Mouse (Mus musculus): ENCODE measurements around the gene Pdxp. TPM values are rescaled to one million over a fixed set of nuclear protein-coding genes. Genes with fewer than 3 reads are reported as not detected.
A peak's percentile ranks its signal among the peaks of the same experiment; 100 is the strongest.

Gene Pdxp
- polyA plus RNA-seq, 1 experiment: 33.1 TPM

DNA sequence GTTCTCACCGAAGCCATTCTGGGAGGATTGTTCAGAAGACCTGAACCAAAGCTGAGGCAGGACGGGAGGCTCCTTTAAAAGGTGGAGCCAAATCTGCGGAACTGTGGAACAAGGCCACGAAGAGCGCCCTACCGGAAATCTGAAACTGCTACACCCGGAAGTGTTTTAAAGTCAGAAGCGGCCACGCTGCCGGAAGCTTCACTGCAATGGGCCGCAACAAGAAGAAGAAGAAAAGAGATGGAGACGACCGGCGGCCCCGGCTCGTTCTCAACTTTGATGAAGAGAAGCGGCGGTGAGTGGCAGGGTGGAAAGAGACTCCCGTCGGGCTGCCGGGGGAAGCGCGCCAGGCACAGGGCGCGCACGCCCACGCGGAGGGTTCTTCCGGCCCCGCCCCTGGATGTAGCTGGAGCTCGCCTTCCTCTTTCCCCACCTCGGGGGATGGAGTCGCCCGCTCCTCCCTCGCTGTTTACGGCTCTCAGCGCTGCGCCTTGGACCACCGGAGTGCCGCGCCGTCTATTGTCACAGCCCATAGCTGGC, 21.1 kb downstream of the Pdxp start, which contains the start of gene Nol12:
Gene Nol12, plus strand, starts transcription at position 150 of the 537 bp plus-strand sequence.
- H3ac ChIP-seq (ENCODE audit: control insufficient read depth, insufficient read length): peak within 1 kb of the TSS; percentile 26
- H3K79me2 ChIP-seq (ENCODE audit: control insufficient read depth, insufficient read depth): peaks cover 14% of the 10 kb centered on the region
- H3K4me3 ChIP-seq: peak within 1 kb of the TSS; percentile 85
- H3K4me2 ChIP-seq (ENCODE audit: low read depth): peak within 1 kb of the TSS; percentile 100
- peak in 1 of 3 experiments; percentile 27 for TF ChIP-seq MYOD1 (IDR thresholded peaks at IDR 0.05; ENCODE audit: control insufficient read depth in 1 of 3, insufficient read length in 2 of 3, low read depth in 2 of 3)
- TF ChIP-seq MAX (IDR thresholded peaks at IDR 0.05; ENCODE audit: low read depth): peak; percentile 86
- TF ChIP-seq TCF12 (IDR thresholded peaks at IDR 0.05; ENCODE audit: insufficient read depth, poor library complexity, severe bottlenecking): no peak
- no peak for TF ChIP-seq REST (IDR thresholded peaks at IDR 0.05; ENCODE audit: insufficient read depth, insufficient read length)
- peak; percentile 60; the same call in 1 of the 2 replicates for TF ChIP-seq CEBPB (IDR thresholded peaks at IDR 0.05; ENCODE audit: insufficient read depth, poor library complexity, severe bottlenecking)
- TF ChIP-seq USF1 (IDR thresholded peaks at IDR 0.05; ENCODE audit: low read depth): no peak
- TF ChIP-seq SRF (IDR thresholded peaks at IDR 0.05; ENCODE audit: control insufficient read depth, insufficient read length, low read depth): no peak
- TF ChIP-seq POLR2AphosphoS2 (IDR thresholded peaks at IDR 0.05; ENCODE audit: insufficient read length, low read depth): peak; percentile 87
- TF ChIP-seq E2F4 (IDR thresholded peaks at IDR 0.05; ENCODE audit: insufficient read depth): no peak
- no peak for TF ChIP-seq TCF3 (IDR thresholded peaks at IDR 0.05; ENCODE audit: insufficient read length, low read depth)
- no peak for TF ChIP-seq MYOG (IDR thresholded peaks at IDR 0.05; ENCODE audit: control insufficient read depth in 1 of 3, insufficient read depth in 1 of 3, insufficient read length in 2 of 3, low read depth in 2 of 3)
- TF ChIP-seq POLR2A (IDR thresholded peaks at IDR 0.05; ENCODE audit: insufficient read length, low read depth): peak; percentile 86
- no peaks in the 10 kb centered on the region for H3K27me3 ChIP-seq (ENCODE audit: control insufficient read depth, insufficient read depth, insufficient read length)
- H3K36me3 ChIP-seq (ENCODE audit: control insufficient read depth, insufficient read depth): peaks cover 19% of the 10 kb centered on the region

DNA sequence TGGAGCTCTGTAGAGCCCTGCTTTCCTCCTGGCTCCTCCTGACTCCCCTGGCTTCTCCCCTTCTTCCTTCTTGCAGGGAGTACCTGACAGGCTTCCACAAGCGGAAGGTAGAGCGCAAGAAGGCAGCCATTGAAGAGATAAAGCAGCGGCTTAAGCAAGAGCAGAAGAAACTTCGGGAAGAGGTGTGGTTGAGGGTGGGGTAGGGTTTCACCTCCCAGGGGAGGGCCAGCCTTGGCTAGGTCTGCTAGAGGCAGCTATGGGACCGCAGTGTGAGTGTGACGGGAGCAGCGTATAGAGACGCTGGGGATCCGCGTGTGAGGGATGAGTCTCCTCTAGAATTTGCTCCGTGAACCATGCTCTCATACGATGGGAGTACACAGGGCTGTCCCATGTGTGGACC, 22.7 kb downstream of the Pdxp start:
- Histone ChIP-seq H3K4me2 (ENCODE audit: low read depth) (peak overlapping the region; percentile 100), H3K36me3 (ENCODE audit: control insufficient read depth, insufficient read depth) (peaks cover 24% of the 10 kb centered on the region), H3K4me3 (peak overlapping the region; percentile 85), H3K27me3 (ENCODE audit: control insufficient read depth, insufficient read depth, insufficient read length) (no peaks in the 10 kb centered on the region), H3ac (ENCODE audit: control insufficient read depth, insufficient read length) (no peak overlapping the region), H3K79me2 (ENCODE audit: control insufficient read depth, insufficient read depth) (peaks cover 14% of the 10 kb centered on the region)
- TF ChIP-seq MYOD1 (IDR thresholded peaks at IDR 0.05; ENCODE audit: control insufficient read depth in 1 of 3, insufficient read length in 2 of 3, low read depth in 2 of 3) (no peak), POLR2A (IDR thresholded peaks at IDR 0.05; ENCODE audit: insufficient read length, low read depth) (no peak), MYOG (IDR thresholded peaks at IDR 0.05; ENCODE audit: control insufficient read depth in 1 of 3, insufficient read depth in 1 of 3, insufficient read length in 2 of 3, low read depth in 2 of 3) (no peak), MAX (IDR thresholded peaks at IDR 0.05; ENCODE audit: low read depth) (no peak), POLR2AphosphoS2 (IDR thresholded peaks at IDR 0.05; ENCODE audit: insufficient read length, low read depth) (no peak), E2F4 (IDR thresholded peaks at IDR 0.05; ENCODE audit: insufficient read depth) (no peak), CEBPB (IDR thresholded peaks at IDR 0.05; ENCODE audit: insufficient read depth, poor library complexity, severe bottlenecking) (no peak), REST (IDR thresholded peaks at IDR 0.05; ENCODE audit: insufficient read depth, insufficient read length) (no peak), SRF (IDR thresholded peaks at IDR 0.05; ENCODE audit: control insufficient read depth, insufficient read length, low read depth) (no peak), TCF12 (IDR thresholded peaks at IDR 0.05; ENCODE audit: insufficient read depth, poor library complexity, severe bottlenecking) (no peak), USF1 (IDR thresholded peaks at IDR 0.05; ENCODE audit: low read depth) (no peak), TCF3 (IDR thresholded peaks at IDR 0.05; ENCODE audit: insufficient read length, low read depth) (no peak)

DNA sequence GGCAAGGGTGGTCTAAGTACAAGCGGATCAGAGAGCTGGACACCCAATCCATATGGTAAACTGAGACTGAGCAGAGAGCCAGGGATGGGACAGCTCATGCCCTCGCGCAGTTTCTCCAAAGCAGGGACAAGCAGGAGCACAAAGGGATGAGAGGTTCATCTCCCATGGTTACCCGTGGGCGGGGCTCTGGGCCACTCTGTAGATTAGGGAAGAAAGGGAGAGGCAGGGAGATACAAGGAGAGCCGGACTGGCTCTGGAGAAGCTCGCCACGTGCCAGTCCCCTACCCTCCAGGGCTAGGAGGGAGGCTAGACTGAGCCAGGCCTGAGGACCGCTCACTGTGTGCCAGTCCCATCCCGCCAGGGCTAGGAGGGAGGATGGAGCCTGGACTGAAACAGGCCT, 23.6 kb downstream of the Pdxp start:
- Histone ChIP-seq H3K79me2 (ENCODE audit: control insufficient read depth, insufficient read depth) (peaks cover 14% of the 10 kb centered on the region), H3K4me2 (ENCODE audit: low read depth) (no peak overlapping the region), H3K36me3 (ENCODE audit: control insufficient read depth, insufficient read depth) (peaks cover 26% of the 10 kb centered on the region), H3K4me3 (no peak overlapping the region), H3K27me3 (ENCODE audit: control insufficient read depth, insufficient read depth, insufficient read length) (no peaks in the 10 kb centered on the region), H3ac (ENCODE audit: control insufficient read depth, insufficient read length) (no peak overlapping the region)
- no peak for TF ChIP-seq MYOD1 (IDR thresholded peaks at IDR 0.05; ENCODE audit: control insufficient read depth in 1 of 3, insufficient read length in 2 of 3, low read depth in 2 of 3)
- no peak for TF ChIP-seq REST (IDR thresholded peaks at IDR 0.05; ENCODE audit: insufficient read depth, insufficient read length)
- no peak for TF ChIP-seq MYOG (IDR thresholded peaks at IDR 0.05; ENCODE audit: control insufficient read depth in 1 of 3, insufficient read depth in 1 of 3, insufficient read length in 2 of 3, low read depth in 2 of 3)
- no peak for TF ChIP-seq MAX (IDR thresholded peaks at IDR 0.05; ENCODE audit: low read depth)
- TF ChIP-seq TCF3 (IDR thresholded peaks at IDR 0.05; ENCODE audit: insufficient read length, low read depth): no peak
- no peak for TF ChIP-seq SRF (IDR thresholded peaks at IDR 0.05; ENCODE audit: control insufficient read depth, insufficient read length, low read depth)
- TF ChIP-seq E2F4 (IDR thresholded peaks at IDR 0.05; ENCODE audit: insufficient read depth): no peak

DNA sequence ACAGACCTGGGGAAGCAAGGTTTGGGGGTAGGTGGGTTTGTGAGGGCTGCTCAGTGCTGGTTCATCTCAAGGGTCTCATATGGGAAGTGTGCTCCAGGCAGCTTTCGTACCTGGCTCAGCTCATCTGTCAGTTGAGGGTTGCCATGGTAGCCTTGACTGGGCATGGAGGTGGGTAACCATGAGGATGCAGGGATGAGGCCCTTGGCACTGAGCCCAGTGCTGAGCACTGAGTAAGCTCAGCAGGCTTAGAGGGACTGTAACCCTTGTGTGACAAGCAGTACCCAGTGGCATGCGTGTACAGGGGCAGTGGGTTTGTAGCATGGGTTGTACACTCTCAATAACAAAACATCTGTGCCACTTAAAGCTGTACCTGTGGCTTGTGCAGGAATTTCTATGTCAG, 24.2 kb downstream of the Pdxp start:
- no peak overlapping the region for H3K4me3 ChIP-seq
- no peaks in the 10 kb centered on the region for H3K27me3 ChIP-seq (ENCODE audit: control insufficient read depth, insufficient read depth, insufficient read length)
- H3ac ChIP-seq (ENCODE audit: control insufficient read depth, insufficient read length): no peak overlapping the region
- H3K4me2 ChIP-seq (ENCODE audit: low read depth): no peak overlapping the region
- peaks cover 14% of the 10 kb centered on the region for H3K79me2 ChIP-seq (ENCODE audit: control insufficient read depth, insufficient read depth)
- TF ChIP-seq CEBPB (IDR thresholded peaks at IDR 0.05; ENCODE audit: insufficient read depth, poor library complexity, severe bottlenecking) (no peak), MYOD1 (IDR thresholded peaks at IDR 0.05; ENCODE audit: control insufficient read depth in 1 of 3, insufficient read length in 2 of 3, low read depth in 2 of 3) (no peak), REST (IDR thresholded peaks at IDR 0.05; ENCODE audit: insufficient read depth, insufficient read length) (no peak), USF1 (IDR thresholded peaks at IDR 0.05; ENCODE audit: low read depth) (no peak), POLR2A (IDR thresholded peaks at IDR 0.05; ENCODE audit: insufficient read length, low read depth) (no peak), TCF12 (IDR thresholded peaks at IDR 0.05; ENCODE audit: insufficient read depth, poor library complexity, severe bottlenecking) (no peak), E2F4 (IDR thresholded peaks at IDR 0.05; ENCODE audit: insufficient read depth) (no peak), SRF (IDR thresholded peaks at IDR 0.05; ENCODE audit: control insufficient read depth, insufficient read length, low read depth) (no peak), MYOG (IDR thresholded peaks at IDR 0.05; ENCODE audit: control insufficient read depth in 1 of 3, insufficient read depth in 1 of 3, insufficient read length in 2 of 3, low read depth in 2 of 3) (no peak), TCF3 (IDR thresholded peaks at IDR 0.05; ENCODE audit: insufficient read length, low read depth) (no peak), MAX (IDR thresholded peaks at IDR 0.05; ENCODE audit: low read depth) (no peak)
- H3K36me3 ChIP-seq (ENCODE audit: control insufficient read depth, insufficient read depth): peaks cover 26% of the 10 kb centered on the region
